Mouse (Mus musculus): ENCODE measurements at regions not wholly inside any gene's neighbourhood (a gene's known extent, or its start where the extent isn't known, plus 50 kb on each side); places are given as distances from the start of the nearest gene placed in this dataset.

GRCm38 (mm10) chr2:17168896-17169295 is 562.4 kb downstream of the Nebl start:
- TF ChIP-seq CTCF (IDR thresholded peaks at IDR 0.05; ENCODE audit: low read depth) (no peak), EP300 (IDR thresholded peaks at IDR 0.05; ENCODE audit: low read depth) (no peak)
